ENCODE assay signal across 8 mouse cellular contexts in genomic region chr6:86684655-86685011, GRCm38 (mm10). TPM values are rescaled to one million over a fixed set of nuclear protein-coding genes. Genes with fewer than 3 reads are reported as not detected.
DNase-seq lines count a peak whose midpoint lies in the region; ATAC-seq and TF ChIP-seq lines count a peak whose summit lies in the region.

No protein-coding gene starts in this region.

- ATAC-seq in lung, embryonic 14.5 days (ENCODE audit: insufficient read depth): peak; percentile 44
- peak; percentile 5; the same call in 1 of the 2 replicates for ATAC-seq in embryonic facial prominence, embryonic 14.5 days (ENCODE audit: low read depth)
- peak; percentile 1; the same call in 1 of the 2 replicates for ATAC-seq in intestine, embryonic 15.5 days
- 0 out of 2 replicates have a peak, but pooled peaks have one; percentile 29 for ATAC-seq in neural tube, embryonic 12.5 days (ENCODE audit: low FRiP score, low read depth)

- 34% methylated on average over 12 of the region's 12 CpGs for WGBS in lung, embryonic 14.5 days
- WGBS in embryonic facial prominence, embryonic 14.5 days: 38% methylated on average over 12 of the region's 12 CpGs
- WGBS in intestine, embryonic 15.5 days: 36% methylated on average over 12 of the region's 12 CpGs
- 36% methylated on average over 12 of the region's 12 CpGs for WGBS in neural tube, embryonic 12.5 days

- H3K27me3 ChIP-seq in lung, embryonic 14.5 days (ENCODE audit: insufficient read depth, low read length): no peaks in the 10 kb centered on the region
- H3K27me3 ChIP-seq in embryonic facial prominence, embryonic 14.5 days (replicated peaks; ENCODE audit: control insufficient read depth, insufficient read depth, low read length): no peaks in the 10 kb centered on the region
- no peaks in the 10 kb centered on the region for H3K27me3 ChIP-seq in intestine, embryonic 15.5 days (replicated peaks)
- no peaks in the 10 kb centered on the region for H3K27me3 ChIP-seq in neural tube, embryonic 12.5 days (replicated peaks)

- intact Hi-C loops in left cerebral cortex, postnatal 10 days (cut with DNase I): loop anchor here (5.0 kb wide), 1 partner anchor 257 kb away; the partner anchor contains the start of gene Gm44790

- H3K27ac ChIP-seq in lung, embryonic 14.5 days (ENCODE audit: low read depth): 0 out of 2 replicates have a peak overlapping the region, but pooled peaks have one; percentile 48
- H3K27ac ChIP-seq in embryonic facial prominence, embryonic 14.5 days (replicated peaks; ENCODE audit: low read depth, low read length): peak overlapping the region; percentile 73
- H3K27ac ChIP-seq in intestine, embryonic 15.5 days: 0 out of 2 replicates have a peak overlapping the region, but pooled peaks have one; percentile 38
- H3K27ac ChIP-seq in neural tube, embryonic 12.5 days: no peak overlapping the region

- no peaks in the 10 kb centered on the region for H3K4me1 ChIP-seq in lung, embryonic 14.5 days (ENCODE audit: insufficient read depth)
- H3K4me1 ChIP-seq in embryonic facial prominence, embryonic 14.5 days (ENCODE audit: control insufficient read depth, insufficient read depth, low read length): peaks cover 6% of the 10 kb centered on the region; the same call in 1 of the 2 replicates
- H3K4me1 ChIP-seq in intestine, embryonic 15.5 days (replicated peaks): 0 out of 2 replicates have a peak, but pooled peaks cover 2% of the 10 kb centered on the region
- peaks cover 6% of the 10 kb centered on the region for H3K4me1 ChIP-seq in neural tube, embryonic 12.5 days

- peak overlapping the region; percentile 66 for H3K4me2 ChIP-seq in lung, embryonic 14.5 days
- H3K4me2 ChIP-seq in embryonic facial prominence, embryonic 14.5 days (ENCODE audit: low read depth, low read length): peak overlapping the region; percentile 72
- peak overlapping the region; percentile 70 for H3K4me2 ChIP-seq in intestine, embryonic 15.5 days (replicated peaks)
- H3K4me2 ChIP-seq in neural tube, embryonic 12.5 days (replicated peaks): peak overlapping the region; percentile 73

- TF ChIP-seq CTCF in lung, embryonic 14.5 days (IDR thresholded peaks at IDR 0.05; ENCODE audit: low read depth): no peak

- no peak for DNase-seq in lung, embryonic 14.5 days
- no peak for DNase-seq in lung, postnatal 14 days
- no peak for DNase-seq in embryonic facial prominence, embryonic 14.5 days (ENCODE audit: low spot score)
- no peak for DNase-seq in left cerebral cortex, postnatal 10 days (ENCODE audit: extremely low spot score in 1 of 2, low spot score in 2 of 2)
- DNase-seq in cerebellum, adult 11-12 months: no peak
- no peak for DNase-seq in right cerebral cortex, postnatal 4 days

- no peaks in the 10 kb centered on the region for H3K9me3 ChIP-seq in lung, embryonic 14.5 days (ENCODE audit: low read depth, low read length)
- no peaks in the 10 kb centered on the region for H3K9me3 ChIP-seq in embryonic facial prominence, embryonic 14.5 days (ENCODE audit: control insufficient read depth, low read length)
- H3K9me3 ChIP-seq in intestine, embryonic 15.5 days: no peaks in the 10 kb centered on the region
- no peaks in the 10 kb centered on the region for H3K9me3 ChIP-seq in neural tube, embryonic 12.5 days

- peak overlapping the region; percentile 85 for H3K9ac ChIP-seq in lung, embryonic 14.5 days
- H3K9ac ChIP-seq in embryonic facial prominence, embryonic 14.5 days (ENCODE audit: low read depth, low read length): peak overlapping the region; percentile 88
- peak overlapping the region; percentile 39; the same call in 1 of the 2 replicates for H3K9ac ChIP-seq in intestine, embryonic 15.5 days
- H3K9ac ChIP-seq in neural tube, embryonic 12.5 days: peak overlapping the region; percentile 91; the same call in 1 of the 2 replicates

- peak overlapping the region; percentile 82 for H3K4me3 ChIP-seq in lung, embryonic 14.5 days (ENCODE audit: low read depth, low read length)
- peak overlapping the region; percentile 72 for H3K4me3 ChIP-seq in embryonic facial prominence, embryonic 14.5 days (ENCODE audit: low read depth, low read length)
- peak overlapping the region; percentile 69 for H3K4me3 ChIP-seq in intestine, embryonic 15.5 days (replicated peaks)
- H3K4me3 ChIP-seq in neural tube, embryonic 12.5 days: peak overlapping the region; percentile 85

- peaks cover 30% of the 10 kb centered on the region for H3K36me3 ChIP-seq in lung, embryonic 14.5 days (ENCODE audit: insufficient read depth)
- H3K36me3 ChIP-seq in embryonic facial prominence, embryonic 14.5 days (ENCODE audit: control insufficient read depth, insufficient read depth, low read length): peaks cover 32% of the 10 kb centered on the region
- H3K36me3 ChIP-seq in intestine, embryonic 15.5 days: 0 out of 2 replicates have a peak, but pooled peaks cover 14% of the 10 kb centered on the region
- peaks cover 27% of the 10 kb centered on the region for H3K36me3 ChIP-seq in neural tube, embryonic 12.5 days

RNA-seq across cellular contexts. Expression of gene Snrnp27, which starts 0.3 kb away (rescaled TPM):
- 108 and 112 TPM in 2 replicates for polyA plus RNA-seq in lung, embryonic 14.5 days (2014; fragmentation: Nextera tagmentation; extraction: Ambion mirVana)
- 107 TPM in 2 replicates for polyA plus RNA-seq in embryonic facial prominence, embryonic 14.5 days (2014; fragmentation: Nextera tagmentation; extraction: Ambion mirVana)
- 96.0 and 105 TPM in 2 replicates for polyA plus RNA-seq in intestine, embryonic 15.5 days (2015; fragmentation: Nextera tagmentation; extraction: Ambion mirVana)
- 120 TPM in 2 replicates for polyA plus RNA-seq in neural tube, embryonic 12.5 days (2016; fragmentation: Nextera tagmentation; extraction: Ambion mirVana)
- total RNA-seq in left cerebral cortex, postnatal 10 days (2021): 10 to 100 TPM; 51.8 to 53.7 TPM

RNA-seq across cellular contexts. Expression of gene Mxd1, which starts 15.7 kb away (rescaled TPM):
- 11.2 and 11.3 TPM in 2 replicates for polyA plus RNA-seq in lung, embryonic 14.5 days (2014; fragmentation: Nextera tagmentation; extraction: Ambion mirVana)
- 10.3 and 11.8 TPM in 2 replicates for polyA plus RNA-seq in embryonic facial prominence, embryonic 14.5 days (2014; fragmentation: Nextera tagmentation; extraction: Ambion mirVana)
- polyA plus RNA-seq in intestine, embryonic 15.5 days (2015; fragmentation: Nextera tagmentation; extraction: Ambion mirVana): 13.8 and 14.7 TPM in 2 replicates
- polyA plus RNA-seq in neural tube, embryonic 12.5 days (2016; fragmentation: Nextera tagmentation; extraction: Ambion mirVana): 29.4 and 30.4 TPM in 2 replicates
- 10 to 100 TPM; 14.7 to 18.7 TPM for total RNA-seq in left cerebral cortex, postnatal 10 days (2021)

RNA-seq across cellular contexts. Expression of gene Gmcl1, which starts 48.5 kb away (rescaled TPM):
- 33.4 and 33.8 TPM in 2 replicates for polyA plus RNA-seq in lung, embryonic 14.5 days (2014; fragmentation: Nextera tagmentation; extraction: Ambion mirVana)
- polyA plus RNA-seq in embryonic facial prominence, embryonic 14.5 days (2014; fragmentation: Nextera tagmentation; extraction: Ambion mirVana): 31.7 and 34.1 TPM in 2 replicates
- 31.2 and 31.7 TPM in 2 replicates for polyA plus RNA-seq in intestine, embryonic 15.5 days (2015; fragmentation: Nextera tagmentation; extraction: Ambion mirVana)
- 63.8 and 67.6 TPM in 2 replicates for polyA plus RNA-seq in neural tube, embryonic 12.5 days (2016; fragmentation: Nextera tagmentation; extraction: Ambion mirVana)
- 10 to 100 TPM; 36.2 to 37.0 TPM for total RNA-seq in left cerebral cortex, postnatal 10 days (2021)

RNA-seq across cellular contexts. Expression of gene Asprv1, which starts 56.7 kb away (rescaled TPM):
- polyA plus RNA-seq in lung, embryonic 14.5 days (2014; fragmentation: Nextera tagmentation; extraction: Ambion mirVana): 0.42 and 0.60 TPM in 2 replicates
- 37.1 and 74.1 TPM in 2 replicates for polyA plus RNA-seq in embryonic facial prominence, embryonic 14.5 days (2014; fragmentation: Nextera tagmentation; extraction: Ambion mirVana)
- polyA plus RNA-seq in intestine, embryonic 15.5 days (2015; fragmentation: Nextera tagmentation; extraction: Ambion mirVana): 0.66 and 1.2 TPM in 2 replicates
- 0.42 and 0.77 TPM in 2 replicates for polyA plus RNA-seq in neural tube, embryonic 12.5 days (2016; fragmentation: Nextera tagmentation; extraction: Ambion mirVana)
- total RNA-seq in left cerebral cortex, postnatal 10 days (2021): 1 to 10 TPM; 1.3 to 1.7 TPM

Comparison
In these comparisons a context has a peak if more than half of its experiments do, and no peak if none do; other contexts are left out.
1. H3K9ac ChIP-seq: peak in every context shown above with its lines; median percentile 91 in neural tube, embryonic 12.5 days; 88 in embryonic facial prominence, embryonic 14.5 days; 85 in lung, embryonic 14.5 days; 39 in intestine, embryonic 15.5 days.